Mouse (Mus musculus) layer of hippocampus, adult 9-11 months (tissue): ENCODE results near the gene Litaf.
"Not testable (repeated sequence)": the region's sequence is repeated elsewhere in the genome, so short reads cannot be mapped to it uniquely, and the experiment has no call there.

Experiments
- DNase-seq: peaks from one replicate; pipeline ENCODE4 v3.0.0; 2022

The Litaf gene

DNA sequence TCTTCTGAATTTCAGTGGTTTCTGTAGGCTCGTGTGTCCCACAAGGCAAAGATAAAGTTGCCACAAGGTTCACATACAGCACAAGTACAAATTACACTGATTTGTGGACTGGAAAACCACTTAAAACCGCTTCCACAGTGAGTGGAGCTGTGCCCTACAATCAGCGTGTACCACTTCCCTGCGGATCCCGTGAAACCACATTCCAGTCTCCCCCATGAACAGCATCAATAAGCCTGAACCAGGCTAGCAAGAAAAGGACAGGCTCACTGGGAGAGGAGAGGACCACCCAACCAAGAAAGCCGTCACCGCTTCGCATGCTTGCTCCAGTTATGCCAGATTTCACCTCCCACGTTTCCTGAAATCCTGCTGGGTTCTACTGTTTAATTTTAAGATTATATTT is 77.7 kb downstream of the Litaf start:
- DNase-seq = no peak

DNA sequence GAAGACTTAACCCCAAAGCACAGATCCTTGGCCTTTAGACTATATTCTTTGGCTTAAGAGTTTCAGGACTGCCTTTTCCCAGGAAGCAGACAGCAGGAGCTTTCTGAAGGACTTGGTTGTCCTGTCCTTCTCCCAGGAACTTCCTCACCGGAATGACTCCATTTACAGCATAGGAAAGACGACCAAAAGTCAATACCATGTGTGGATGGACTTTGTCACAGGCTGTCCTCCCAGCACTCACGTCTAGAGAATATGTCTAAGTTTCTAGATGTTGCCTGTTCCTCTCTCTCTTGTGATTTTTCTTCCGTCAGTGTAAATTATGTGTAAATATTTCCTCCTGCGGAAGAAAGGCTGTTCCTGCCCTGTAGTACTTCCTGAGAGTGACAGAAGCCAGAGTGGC is 81.4 kb downstream of the Litaf start:
- DNase-seq = no peak

DNA sequence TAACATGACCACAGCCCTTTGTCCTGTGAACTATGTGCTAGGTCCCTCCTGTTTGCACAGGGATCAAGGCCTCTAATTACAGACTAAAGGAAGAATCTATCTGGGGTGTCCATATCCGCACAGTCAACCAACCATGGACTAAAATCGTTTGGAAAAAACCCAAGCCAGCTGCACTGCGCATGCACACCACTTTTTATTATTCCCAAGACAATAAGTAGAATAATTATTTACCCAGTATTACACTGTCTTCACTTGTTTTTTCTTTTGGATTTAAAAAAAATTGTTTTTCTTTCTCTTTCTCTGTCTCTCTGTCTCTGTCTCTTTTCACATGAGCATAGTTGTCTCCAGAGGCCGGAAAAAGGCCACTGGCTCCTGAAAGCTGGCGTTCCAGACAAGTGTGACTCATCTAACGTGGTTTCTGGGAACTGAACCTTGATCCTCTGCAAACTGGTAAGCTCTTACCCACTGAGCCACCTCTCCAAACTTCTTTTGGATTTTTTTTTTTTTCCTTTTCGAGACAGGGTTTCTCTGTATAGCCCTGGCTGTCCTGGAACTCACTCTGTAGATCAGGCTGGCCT is 84.4 kb downstream of the Litaf start:
- no peak for DNase-seq

DNA sequence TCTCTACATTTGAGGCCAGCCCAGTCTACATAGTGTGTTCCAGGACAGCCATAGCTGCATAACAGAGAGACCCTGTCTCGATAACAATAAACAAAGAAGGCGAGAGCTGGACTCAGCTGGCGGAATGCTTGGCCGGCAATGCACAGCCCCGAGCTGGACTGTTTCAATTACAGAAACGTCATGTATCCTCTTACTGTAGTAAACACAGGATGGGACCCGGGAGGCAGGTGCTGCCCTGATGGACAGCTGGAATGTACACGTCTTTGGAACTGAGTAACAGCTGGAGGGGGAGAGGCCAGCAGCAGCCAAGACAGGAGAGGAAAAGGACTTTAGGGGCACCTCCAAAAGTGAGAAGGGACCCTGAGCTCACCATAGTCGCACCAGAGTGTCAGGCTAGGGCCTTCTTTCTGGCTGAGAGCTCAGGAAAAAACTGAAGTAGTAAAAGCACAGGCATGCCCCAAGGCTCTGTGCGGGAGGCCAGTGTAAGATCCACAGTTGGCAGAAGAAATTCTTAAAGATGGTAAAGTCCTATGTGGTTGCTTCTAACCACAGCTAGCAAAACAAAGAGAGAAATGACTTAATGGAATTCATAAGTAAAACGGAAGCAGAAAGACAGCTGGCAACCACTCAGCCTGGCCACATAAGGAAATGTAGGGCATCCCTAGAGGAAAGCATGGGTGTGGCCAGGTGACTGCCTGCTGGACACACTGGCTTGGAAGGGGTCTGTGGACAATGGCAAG is 86.7 kb downstream of the Litaf start:
- peak; percentile 51 for DNase-seq

DNA sequence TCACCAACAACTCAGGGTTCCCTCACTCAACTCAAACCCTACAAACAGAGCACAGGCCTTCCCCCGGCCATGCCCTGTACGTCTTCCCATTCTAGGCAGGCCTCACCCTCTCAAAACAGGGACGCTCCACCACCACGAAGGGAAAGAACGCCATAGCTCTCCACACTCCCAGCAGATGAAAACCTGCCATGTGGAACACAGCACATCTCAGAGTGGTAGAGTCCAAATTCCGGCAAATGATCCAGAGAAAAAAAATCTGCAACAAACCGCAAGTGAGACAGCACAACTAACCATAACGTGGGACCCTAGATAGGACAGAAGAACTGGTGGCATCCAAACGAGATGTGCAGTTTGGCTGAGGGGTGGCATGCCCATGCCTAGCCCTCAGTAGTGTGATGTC is 88.1 kb downstream of the Litaf start:
- DNase-seq = no peak

DNA sequence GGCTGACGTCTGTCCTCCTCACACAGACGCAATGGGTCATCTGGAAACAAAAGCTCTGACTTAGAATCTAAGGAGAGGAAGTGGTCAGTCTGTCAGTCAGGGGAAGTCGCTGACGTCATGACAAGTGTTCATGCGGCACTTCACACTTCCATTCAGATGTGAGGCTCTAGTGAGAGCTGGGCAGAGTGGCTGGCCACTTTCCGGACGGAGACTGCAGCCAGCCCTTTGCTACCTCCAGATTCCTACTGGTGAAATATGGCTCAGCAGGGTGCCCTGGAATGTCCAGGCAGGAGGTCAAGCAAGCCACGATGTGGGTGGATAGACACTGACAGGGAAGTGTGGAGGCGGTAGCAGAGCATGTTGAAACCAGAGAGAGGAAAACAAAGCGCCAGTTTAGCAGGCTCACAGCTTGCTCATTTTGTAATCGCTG is 89.7 kb downstream of the Litaf start:
- DNase-seq = peak; percentile 76

DNA sequence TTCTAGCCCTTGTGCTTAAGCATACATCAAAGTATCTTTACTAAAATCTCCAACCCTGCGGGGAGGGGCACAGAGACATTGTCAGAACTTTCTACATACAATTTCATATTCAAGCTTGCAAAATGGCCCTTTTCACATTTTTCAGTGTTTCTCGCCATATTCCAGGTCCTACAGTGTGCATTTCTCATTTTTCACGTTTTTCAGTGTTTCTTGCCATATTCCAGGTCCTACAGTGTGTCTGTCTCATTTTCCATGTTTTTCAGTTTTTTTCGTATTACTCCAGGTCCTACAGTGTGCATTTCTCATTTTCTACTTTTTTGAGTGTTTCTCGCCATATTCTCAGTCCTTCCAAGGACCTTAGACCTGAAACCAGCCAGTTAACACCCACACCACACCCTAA is 91.0 kb downstream of the Litaf start:
- DNase-seq = no peak

DNA sequence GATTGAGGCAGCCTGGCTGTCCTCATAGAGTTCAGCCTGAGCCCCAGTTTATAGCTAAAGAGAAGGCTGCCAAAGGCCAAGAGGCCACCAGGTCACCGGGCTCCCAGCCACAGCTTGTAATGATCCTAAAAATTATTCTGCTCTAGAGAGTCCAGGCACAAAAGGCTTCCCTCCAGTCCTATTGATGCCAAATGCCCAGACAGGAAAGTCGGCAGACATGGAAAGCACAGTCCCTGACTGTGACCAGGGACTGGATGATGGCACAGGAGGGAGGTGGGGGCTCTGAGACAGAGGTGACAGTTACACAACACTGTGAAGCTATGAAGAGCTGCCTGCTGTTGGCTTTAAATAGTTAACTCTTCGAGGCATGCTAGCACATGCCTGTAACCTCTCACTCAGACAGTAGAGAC is 91.9 kb downstream of the Litaf start:
- no peak for DNase-seq

DNA sequence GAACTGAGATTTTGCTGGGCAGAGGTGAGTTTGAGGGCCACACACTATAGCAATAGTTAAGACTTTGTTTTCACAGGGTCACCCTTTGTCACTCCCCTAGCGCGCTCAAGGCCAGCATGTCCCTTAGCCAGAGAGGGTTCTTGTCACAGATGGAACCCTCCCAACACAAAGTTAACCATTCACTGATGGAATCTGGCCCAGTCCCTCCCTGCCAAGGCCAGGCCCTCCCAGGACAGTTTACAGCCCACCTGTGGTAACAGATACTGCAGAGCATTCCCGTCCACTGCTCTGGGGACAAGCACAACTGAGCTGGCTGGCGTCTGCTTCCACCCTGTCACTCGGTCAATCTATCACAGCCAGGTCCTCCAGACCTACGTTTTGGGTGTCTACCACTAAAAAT is 93.7 kb downstream of the Litaf start:
- no peak for DNase-seq

DNA sequence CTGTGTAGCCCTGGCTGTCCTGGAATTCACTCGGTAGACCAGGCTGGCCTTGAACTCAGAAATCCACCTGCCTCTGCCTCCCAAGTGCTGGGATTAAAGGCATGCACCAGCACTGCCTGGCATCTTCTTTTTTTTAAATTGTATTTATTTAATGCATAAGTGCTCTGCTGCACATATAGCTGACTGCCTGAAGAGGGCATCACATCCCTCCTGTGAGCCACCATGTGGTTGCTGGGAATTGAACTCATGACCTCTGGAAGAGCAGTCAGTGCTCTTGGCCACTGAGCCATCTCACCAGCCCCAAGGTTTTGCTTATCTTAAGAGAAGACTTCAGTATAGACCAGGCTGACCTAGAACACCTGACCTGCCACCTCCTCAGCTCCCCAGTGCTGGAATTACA is 96.0 kb downstream of the Litaf start:
- DNase-seq = not testable (repeated sequence)

DNA sequence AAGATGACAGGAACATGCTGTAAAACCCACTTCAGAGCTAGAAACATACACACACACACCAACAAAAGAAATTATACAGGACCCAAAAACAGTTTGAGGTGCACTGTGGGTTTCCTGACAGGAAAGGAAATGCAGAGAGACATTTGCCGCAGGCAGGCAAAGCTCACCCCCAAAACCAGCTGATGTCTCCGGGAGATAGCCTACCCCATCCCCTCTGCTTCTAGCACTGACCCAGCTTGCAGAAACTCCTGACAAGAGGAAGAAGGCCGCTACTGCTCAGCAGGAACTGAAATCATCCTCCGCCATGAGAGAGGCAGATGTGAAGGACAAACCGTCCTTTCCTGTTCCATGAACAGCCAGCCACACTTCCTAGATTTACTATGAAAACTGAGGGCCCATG is 96.6 kb downstream of the Litaf start:
- no peak for DNase-seq

DNA sequence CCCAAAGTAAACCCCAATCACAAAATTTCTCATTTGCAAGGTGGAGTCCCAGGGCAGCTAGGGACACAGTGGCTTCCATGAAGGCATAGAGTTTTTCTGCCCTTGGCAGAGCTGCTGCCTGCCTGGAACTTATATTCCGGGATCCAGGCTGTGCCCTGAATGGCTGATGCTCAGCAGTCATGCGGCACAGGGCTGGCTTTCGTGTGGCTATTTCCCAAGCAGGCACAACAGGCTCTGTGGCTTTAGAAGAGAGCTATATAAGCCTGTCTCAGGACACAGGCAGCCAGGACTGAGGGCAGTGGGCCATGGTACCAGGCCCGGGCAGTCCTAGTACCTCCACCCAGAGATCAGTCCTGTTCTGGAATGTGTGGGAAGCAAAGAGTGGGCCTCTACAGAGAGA is 97.7 kb downstream of the Litaf start:
- DNase-seq = no peak

DNA sequence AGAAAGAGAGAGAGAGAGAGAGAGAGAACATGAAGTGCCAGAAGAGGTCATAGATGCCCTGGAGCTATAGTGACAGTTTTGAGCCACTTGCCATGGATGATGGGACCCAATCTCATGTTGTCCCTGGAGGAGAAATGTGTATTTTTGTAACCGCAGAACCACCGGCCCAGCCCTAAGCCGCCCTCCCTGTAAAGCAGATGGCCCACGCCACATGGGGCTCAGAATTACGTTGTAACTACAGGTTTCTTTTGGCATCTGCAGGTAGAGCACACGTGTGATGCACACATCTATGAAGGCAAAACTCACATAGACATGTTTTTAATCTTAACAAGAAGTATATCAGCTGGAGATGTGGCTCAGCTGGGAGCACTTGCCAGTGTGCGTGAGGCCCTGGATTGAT is 98.2 kb downstream of the Litaf start:
- no peak for DNase-seq

DNA sequence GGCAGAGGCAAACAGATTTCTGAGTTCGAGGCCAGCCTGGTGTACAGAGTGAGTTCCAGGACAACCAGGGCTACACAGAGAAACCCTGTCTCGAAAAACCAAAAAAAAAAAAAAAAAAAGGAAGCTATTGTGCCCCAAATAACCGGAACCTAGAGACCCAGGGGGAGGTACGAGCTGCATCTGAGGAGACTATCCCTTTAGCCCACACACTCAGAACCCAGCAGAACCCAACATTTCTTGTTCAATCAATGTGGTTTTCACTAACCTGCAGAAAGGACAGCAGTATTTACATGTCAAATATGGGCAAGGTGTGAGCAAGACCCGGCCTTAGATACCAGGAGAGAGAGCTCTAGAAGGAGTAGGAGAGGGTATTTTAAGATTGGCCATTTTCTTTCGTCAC is 98.9 kb downstream of the Litaf start:
- no peak for DNase-seq

DNA sequence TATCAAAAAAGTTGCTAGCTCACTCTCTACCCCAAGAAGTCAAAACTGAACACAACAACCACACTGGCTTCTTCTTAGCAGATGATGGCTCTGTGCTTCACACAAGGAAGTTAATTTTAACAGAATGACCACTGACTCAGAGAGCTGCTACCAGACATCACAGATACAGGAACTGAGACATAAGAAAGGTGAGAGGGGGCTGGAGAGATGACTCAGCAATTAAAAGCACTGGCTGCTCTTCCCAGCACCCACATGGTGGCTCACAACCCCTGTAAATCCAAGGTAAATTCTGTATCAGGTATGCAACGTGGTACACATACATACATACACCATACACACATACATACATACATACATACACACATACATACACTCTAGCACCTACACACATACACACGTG is 100.9 kb downstream of the Litaf start:
- DNase-seq = no peak

DNA sequence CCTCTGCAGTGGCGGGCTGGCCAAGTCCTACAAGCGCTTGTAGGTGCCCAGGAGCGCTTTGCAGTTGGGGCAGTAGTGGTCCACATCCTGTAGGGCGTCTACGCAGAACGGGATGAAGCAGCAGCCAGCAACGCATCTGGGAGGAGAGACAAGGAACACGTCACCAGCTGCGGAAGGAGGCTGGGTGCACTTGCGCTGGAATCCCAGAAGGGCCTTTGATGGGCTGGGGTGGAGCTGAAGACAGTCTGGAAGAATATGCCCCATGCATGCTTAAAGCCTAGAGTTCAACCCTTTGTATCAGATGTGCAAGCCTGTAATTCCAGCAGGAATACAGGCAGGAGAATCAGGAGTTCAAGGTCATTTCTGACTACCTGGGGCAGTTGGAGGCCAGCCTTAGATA is 105.0 kb downstream of the Litaf start:
- DNase-seq = no peak

DNA sequence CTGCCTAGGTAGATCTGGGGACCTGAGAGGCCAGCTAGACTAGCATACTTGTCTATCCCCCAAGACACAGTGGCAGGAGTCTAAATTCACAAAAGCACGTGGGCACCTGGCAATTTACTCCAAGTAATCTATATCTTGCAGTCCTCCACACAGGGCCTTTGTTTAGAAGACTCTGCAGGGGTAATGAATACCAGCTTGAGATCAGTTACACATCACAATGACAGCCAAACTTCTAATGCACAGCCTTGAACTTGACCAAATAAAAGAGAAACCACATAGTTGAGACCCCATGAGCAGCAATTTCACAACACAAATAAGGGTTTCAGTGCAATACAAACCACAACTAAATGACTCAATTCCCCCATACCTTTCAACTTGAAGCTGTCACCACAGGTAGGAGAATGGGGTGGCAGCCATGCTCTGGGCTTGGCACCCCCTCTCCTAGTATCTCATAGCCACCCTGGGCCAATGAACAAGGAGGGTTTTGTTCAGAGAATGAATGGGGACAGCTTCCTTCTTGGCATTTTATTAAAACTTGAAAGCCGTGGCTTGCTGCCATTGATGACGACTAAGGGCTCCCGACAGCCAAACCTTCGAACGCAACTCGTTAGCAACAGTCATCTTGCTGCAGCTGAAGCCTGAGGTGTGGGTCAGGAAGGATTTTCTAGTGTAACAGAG is 107.1 kb downstream of the Litaf start:
- peak; percentile 40 for DNase-seq

DNA sequence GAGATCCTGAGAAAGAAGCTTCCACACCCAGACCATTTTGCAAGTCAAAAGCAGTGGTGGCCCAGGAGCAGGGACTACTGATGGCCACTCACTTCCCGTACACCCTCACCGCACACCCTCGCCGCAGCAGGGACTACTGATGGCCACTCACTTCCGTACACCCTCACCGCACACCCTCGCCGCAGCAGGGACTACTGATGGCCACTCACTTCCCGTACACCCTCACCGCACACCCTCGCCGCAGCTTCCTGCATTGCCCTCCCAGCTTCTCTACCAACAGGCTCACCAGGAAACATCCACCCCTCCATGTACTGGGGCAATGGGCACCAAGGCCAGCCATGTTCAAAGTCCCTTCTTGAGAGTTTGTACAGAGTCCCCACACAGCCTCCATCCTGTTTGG is 107.7 kb downstream of the Litaf start:
- DNase-seq = not testable (repeated sequence)

DNA sequence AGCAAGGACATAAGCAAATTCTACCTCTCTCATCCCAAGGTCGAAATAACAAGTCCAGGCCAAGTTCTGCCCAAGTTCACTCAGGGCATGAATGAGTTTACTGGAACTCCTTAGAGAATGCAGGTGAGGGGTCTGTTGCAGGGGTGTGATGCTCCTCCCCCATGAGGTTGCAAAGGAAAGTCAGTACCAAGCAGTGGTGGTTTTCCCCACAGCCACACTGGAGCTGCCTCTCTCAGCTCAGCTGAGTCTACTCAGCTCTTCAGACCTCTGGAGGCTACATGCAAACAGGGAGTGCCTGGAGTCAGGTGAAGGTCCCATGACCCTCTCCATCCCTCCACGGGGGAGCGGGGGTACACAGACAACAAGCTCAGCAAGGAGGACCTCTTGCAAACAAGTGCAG is 108.2 kb downstream of the Litaf start:
- no peak for DNase-seq

DNA sequence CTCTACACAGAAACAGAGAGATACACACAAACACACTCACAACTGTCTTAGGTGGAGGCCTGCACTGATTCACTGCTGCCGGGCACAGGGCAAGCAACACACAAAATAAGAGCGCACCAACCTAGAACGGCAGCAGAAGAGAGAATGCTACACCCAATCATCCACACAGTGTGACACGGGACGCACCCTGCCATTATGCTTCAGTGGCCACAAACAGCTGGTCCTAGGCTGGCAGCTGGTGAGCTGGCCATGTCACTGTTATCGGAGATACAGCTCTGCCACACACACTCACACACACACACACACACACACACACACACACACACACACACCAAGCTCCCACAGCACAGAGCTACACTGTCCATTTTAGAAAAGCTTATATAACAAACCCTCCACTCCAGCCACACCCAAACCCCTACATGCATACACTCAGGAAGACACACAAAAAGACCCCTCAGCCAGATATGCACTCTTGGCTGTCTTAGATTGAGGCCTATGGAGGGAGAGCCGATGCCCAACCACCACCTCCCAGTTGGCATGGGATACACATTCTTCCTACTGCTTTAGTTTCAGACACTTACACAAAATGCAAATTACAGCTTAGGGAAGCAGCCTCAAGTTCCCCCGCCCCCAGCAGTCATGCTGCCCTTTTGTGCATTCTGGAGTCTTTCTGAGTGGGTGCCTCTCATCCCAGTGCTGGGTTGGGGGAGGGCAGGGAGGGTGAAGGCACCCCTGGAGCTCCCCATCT is 108.8 kb downstream of the Litaf start:
- no peak for DNase-seq

DNA sequence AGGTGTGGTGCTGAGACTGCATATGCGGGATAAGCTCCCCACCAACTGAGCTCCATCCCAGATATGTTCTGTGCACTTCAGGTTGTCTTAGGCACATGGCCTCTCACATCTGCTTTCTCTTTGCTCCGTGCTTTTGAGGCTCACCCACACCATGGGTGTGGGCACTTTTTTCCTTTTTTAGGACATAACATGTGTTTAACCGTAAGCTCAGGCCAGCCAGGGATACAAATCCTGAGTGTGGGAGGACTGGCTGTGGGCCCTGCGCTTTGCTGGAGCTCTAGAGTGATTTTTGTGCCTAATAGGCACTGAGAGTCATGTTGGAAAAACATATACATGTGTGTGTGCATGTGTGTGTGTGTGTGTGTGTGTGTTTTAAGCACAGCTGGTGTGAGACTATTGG is 110.9 kb downstream of the Litaf start:
- peak; percentile 77 for DNase-seq

DNA sequence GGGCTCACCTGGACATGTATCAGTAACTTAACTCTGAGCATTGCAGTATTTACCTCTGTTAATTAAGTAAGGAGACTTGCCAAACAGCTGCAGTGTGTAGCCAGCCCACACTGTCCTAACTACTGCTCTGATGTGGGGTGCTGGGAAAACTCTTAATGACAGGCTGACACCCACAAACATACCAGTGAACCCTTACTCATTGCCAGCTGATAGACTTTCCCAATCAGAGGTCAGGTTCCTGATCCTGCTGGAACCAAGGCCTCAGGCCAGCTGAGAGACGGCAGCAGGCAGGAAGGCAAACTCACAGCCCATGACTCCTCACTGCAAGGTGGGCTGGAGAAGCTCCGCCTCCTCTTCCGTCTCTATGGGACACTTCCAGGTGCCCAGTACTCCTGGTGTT is 113.1 kb downstream of the Litaf start:
- no peak for DNase-seq

DNA sequence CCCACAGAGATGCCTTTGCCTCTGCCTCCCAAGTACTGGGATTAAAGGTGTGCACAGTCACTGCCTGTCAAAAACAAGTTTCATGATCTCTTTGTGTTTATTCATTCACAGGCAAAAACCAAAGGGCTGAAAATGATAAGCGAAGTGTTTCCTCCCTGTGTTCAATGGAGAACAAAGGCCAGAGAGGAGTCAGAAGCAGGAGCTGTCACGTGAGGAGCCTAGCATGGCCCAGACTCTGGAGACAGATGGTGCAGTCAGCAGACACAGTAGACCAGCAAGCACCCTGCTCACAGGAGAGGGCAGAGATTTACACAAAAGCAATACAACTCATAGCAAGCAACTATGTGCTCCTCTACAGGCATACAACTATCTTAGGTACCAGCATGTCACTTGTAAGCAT is 113.9 kb downstream of the Litaf start:
- no peak for DNase-seq

DNA sequence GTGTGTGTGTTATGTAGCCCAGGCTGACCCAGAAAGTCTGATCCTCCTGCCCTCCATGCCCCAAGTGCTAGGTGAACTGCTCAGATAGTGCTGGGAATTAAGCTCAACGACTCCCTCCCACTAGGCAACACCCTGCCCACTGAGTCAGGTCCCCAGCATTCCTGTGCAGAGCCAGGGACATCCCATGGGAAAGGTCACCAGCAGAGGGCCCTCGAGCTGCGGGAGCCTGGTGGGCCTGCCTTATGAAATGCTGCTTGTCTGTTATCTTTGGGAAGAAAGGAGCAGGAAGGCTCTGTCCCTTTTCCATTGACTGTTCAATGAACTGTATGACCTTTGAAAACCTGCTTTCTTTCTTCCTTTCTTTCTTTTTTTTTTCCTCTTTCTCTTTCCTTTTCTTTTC is 114.4 kb downstream of the Litaf start:
- DNase-seq = no peak
